Mouse (Mus musculus): Measurements from ENCODE around the gene Atoh8. TPM values are rescaled to one million over a fixed set of nuclear protein-coding genes. Genes with fewer than 3 reads are reported as not detected.

Gene Atoh8
- polyA plus RNA-seq, 1 experiment from 2014 or later = 19.8 TPM

- WGBS = 18% methylated on average over 20 of the region's 20 CpGs
- H3K36me3 ChIP-seq = no peaks in the 10 kb centered on the region
- H3K27me3 ChIP-seq = no peaks in the 10 kb centered on the region
- H3K27ac ChIP-seq = no peak overlapping the region
- peak overlapping the region; percentile 26 for H3K4me2 ChIP-seq
- peak overlapping the region; percentile 46 for H3K9ac ChIP-seq
- no peak overlapping the region for H3K4me3 ChIP-seq
- peak; percentile 74 for ATAC-seq (ENCODE audit: insufficient number of reproducible peaks, insufficient read depth, low FRiP score, low TSS enrichment, low read depth)
- no peaks in the 10 kb centered on the region for H3K9me3 ChIP-seq
- 0 out of 2 replicates have a peak, but pooled peaks cover 4% of the 10 kb centered on the region for H3K4me1 ChIP-seq
Observed at GRCm38 (mm10) chr6:72164321-72165275, 70.8 kb downstream of the Atoh8 start.

GRCm38 (mm10) chr6:72162155-72162890 lies 73.1 kb downstream of the Atoh8 start:
- H3K4me2 ChIP-seq = peak overlapping the region; percentile 27; the same call in 1 of the 2 replicates
- H3K27me3 ChIP-seq = no peaks in the 10 kb centered on the region
- no peak overlapping the region for H3K27ac ChIP-seq
- WGBS = 24% methylated on average over 19 of the region's 19 CpGs
- no peak overlapping the region for H3K4me3 ChIP-seq
- H3K36me3 ChIP-seq = no peaks in the 10 kb centered on the region
- no peak overlapping the region for H3K9ac ChIP-seq
- no peak for ATAC-seq (ENCODE audit: insufficient number of reproducible peaks, insufficient read depth, low FRiP score, low TSS enrichment, low read depth)
- H3K4me1 ChIP-seq = 0 out of 2 replicates have a peak, but pooled peaks cover 4% of the 10 kb centered on the region
- no peaks in the 10 kb centered on the region for H3K9me3 ChIP-seq

DNA sequence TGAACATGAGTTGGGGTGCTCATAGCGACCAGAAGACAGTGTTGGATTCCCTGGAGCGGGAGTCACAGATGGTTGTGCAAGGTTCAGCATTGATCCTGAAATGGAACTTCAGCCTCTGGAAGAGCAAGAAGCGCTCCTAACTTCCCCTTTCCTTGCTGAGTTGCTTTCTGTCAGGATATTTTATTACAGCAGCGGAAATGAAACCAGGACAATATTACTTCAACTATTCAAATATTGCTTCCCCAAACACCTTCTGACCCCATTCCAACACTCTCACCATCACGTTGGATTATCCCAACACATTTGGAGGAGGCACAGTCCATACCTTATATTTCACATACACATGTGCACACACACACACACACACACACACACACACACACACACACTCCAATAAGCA lies 73.6 kb downstream of the Atoh8 start:
- no peak for ATAC-seq (ENCODE audit: insufficient number of reproducible peaks, insufficient read depth, low FRiP score, low TSS enrichment, low read depth)
- Histone ChIP-seq H3K27ac (no peak overlapping the region), H3K36me3 (no peaks in the 10 kb centered on the region), H3K9me3 (no peaks in the 10 kb centered on the region), H3K27me3 (no peaks in the 10 kb centered on the region), H3K9ac (no peak overlapping the region), H3K4me3 (no peak overlapping the region), H3K4me1 (0 out of 2 replicates have a peak, but pooled peaks cover 4% of the 10 kb centered on the region), H3K4me2 (no peak overlapping the region)
- 74% methylated on average over 5 of the region's 5 CpGs for WGBS

DNA sequence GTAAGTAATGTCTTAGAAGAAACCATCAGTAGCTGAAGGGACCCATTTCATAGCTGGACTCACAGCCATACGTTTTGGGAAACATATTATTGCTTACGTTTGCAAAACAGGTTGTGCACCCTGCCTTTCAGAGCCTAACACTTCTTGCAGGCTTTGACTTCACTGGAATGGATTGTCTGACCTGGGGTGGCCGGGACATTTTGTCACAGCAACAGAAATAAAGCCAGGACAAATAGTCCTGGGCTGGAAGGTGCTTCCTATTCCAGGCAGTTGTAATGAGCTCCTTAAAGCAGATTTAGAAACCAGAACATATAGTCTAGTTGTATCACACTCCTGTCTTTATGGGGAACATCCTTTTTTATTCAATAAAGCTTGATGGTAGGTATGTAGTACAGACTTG lies 74.4 kb downstream of the Atoh8 start:
- Histone ChIP-seq H3K27me3 (no peaks in the 10 kb centered on the region), H3K36me3 (no peaks in the 10 kb centered on the region), H3K9ac (no peak overlapping the region), H3K4me2 (no peak overlapping the region), H3K9me3 (no peaks in the 10 kb centered on the region), H3K4me3 (no peak overlapping the region), H3K4me1 (0 out of 2 replicates have a peak, but pooled peaks cover 4% of the 10 kb centered on the region), H3K27ac (no peak overlapping the region)
- ATAC-seq (ENCODE audit: insufficient number of reproducible peaks, insufficient read depth, low FRiP score, low TSS enrichment, low read depth) = no peak
- 87% methylated on average over 3 of the region's 3 CpGs for WGBS

GRCm38 (mm10) chr6:72159861-72160395 lies 75.4 kb downstream of the Atoh8 start:
- no peak overlapping the region for H3K4me2 ChIP-seq
- H3K4me1 ChIP-seq = 0 out of 2 replicates have a peak, but pooled peaks cover 4% of the 10 kb centered on the region
- H3K4me3 ChIP-seq = no peak overlapping the region
- H3K36me3 ChIP-seq = peaks cover 5% of the 10 kb centered on the region
- no peaks in the 10 kb centered on the region for H3K9me3 ChIP-seq
- no peak overlapping the region for H3K27ac ChIP-seq
- no peaks in the 10 kb centered on the region for H3K27me3 ChIP-seq
- ATAC-seq (ENCODE audit: insufficient number of reproducible peaks, insufficient read depth, low FRiP score, low TSS enrichment, low read depth) = no peak
- H3K9ac ChIP-seq = no peak overlapping the region
- 79% methylated on average over 10 of the region's 10 CpGs for WGBS

- no peaks in the 10 kb centered on the region for H3K9me3 ChIP-seq
- no peaks in the 10 kb centered on the region for H3K4me1 ChIP-seq
- peaks cover 10% of the 10 kb centered on the region for H3K36me3 ChIP-seq
- H3K4me2 ChIP-seq = no peak overlapping the region
- H3K9ac ChIP-seq = no peak overlapping the region
- no peak overlapping the region for H3K27ac ChIP-seq
- no peaks in the 10 kb centered on the region for H3K27me3 ChIP-seq
- WGBS = 82% methylated on average over 8 of the region's 8 CpGs
- H3K4me3 ChIP-seq = no peak overlapping the region
- no peak for ATAC-seq (ENCODE audit: insufficient number of reproducible peaks, insufficient read depth, low FRiP score, low TSS enrichment, low read depth)
Observed at GRCm38 (mm10) chr6:72158966-72159764, 76.2 kb downstream of the Atoh8 start.

Other genes with a start within 250 kb of the Atoh8 start
- 18.5 and 22.8 TPM in 2 replicates for gene St3gal5, start 138.0 kb downstream of the Atoh8 start, polyA plus RNA-seq (2015; fragmentation: Nextera tagmentation; extraction: Ambion mirVana)
- gene Sftpb, start 69.0 kb upstream of the Atoh8 start, polyA plus RNA-seq (2015; fragmentation: Nextera tagmentation; extraction: Ambion mirVana) = 0.18 TPM in 1 of 2 replicates, not detected in the other
- 52.6 and 54.1 TPM in 2 replicates for gene Usp39, start 109.6 kb upstream of the Atoh8 start, polyA plus RNA-seq (2015; fragmentation: Nextera tagmentation; extraction: Ambion mirVana)
- 36.6 and 36.7 TPM in 2 replicates for gene 0610030E20Rik, start 111.7 kb upstream of the Atoh8 start, polyA plus RNA-seq (2015; fragmentation: Nextera tagmentation; extraction: Ambion mirVana)
- gene Tmem150a, start 119.9 kb upstream of the Atoh8 start, polyA plus RNA-seq (2015; fragmentation: Nextera tagmentation; extraction: Ambion mirVana) = 10.8 and 11.1 TPM in 2 replicates
- 94.5 and 110 TPM in 2 replicates for gene Rnf181, start 131.4 kb upstream of the Atoh8 start, polyA plus RNA-seq (2015; fragmentation: Nextera tagmentation; extraction: Ambion mirVana)
- gene Vamp5, start 144.9 kb upstream of the Atoh8 start, polyA plus RNA-seq (2015; fragmentation: Nextera tagmentation; extraction: Ambion mirVana) = 19.7 and 20.6 TPM in 2 replicates
- 130 and 135 TPM in 2 replicates for gene Vamp8, start 155.1 kb upstream of the Atoh8 start, polyA plus RNA-seq (2015; fragmentation: Nextera tagmentation; extraction: Ambion mirVana)
- 39.1 and 41.5 TPM in 2 replicates for gene Ggcx, start 178.7 kb upstream of the Atoh8 start, polyA plus RNA-seq (2015; fragmentation: Nextera tagmentation; extraction: Ambion mirVana)
- 361 and 377 TPM in 2 replicates for gene Mat2a, start 204.0 kb upstream of the Atoh8 start, polyA plus RNA-seq (2015; fragmentation: Nextera tagmentation; extraction: Ambion mirVana)